Mouse (Mus musculus): ENCODE measurements around the gene Prdm5. TPM values are rescaled to one million over a fixed set of nuclear protein-coding genes. Genes with fewer than 3 reads are reported as not detected.

The Prdm5 gene
- total RNA-seq, 2 experiments from 2014 or later: 4.9 to 5.0 TPM

GRCm38 (mm10) chr6:65818039-65818747 is 39.4 kb downstream of the Prdm5 start:
- intact Hi-C loops (cut with DNase I; ENCODE audit: low total_unique reads): no loop called here
- DNase-seq: no peak

GRCm38 (mm10) chr6:65828656-65829055 is 49.9 kb downstream of the Prdm5 start:
- intact Hi-C loops (cut with DNase I; ENCODE audit: low total_unique reads): no loop called here

GRCm38 (mm10) chr6:65831443-65831842 is 52.7 kb downstream of the Prdm5 start:
- no peak for DNase-seq
- intact Hi-C loops (cut with DNase I; ENCODE audit: low total_unique reads): no loop called here

More at GRCm38 (mm10) chr6:65828656-65829055, 49.9 kb downstream of the Prdm5 start:
- no peak for DNase-seq

GRCm38 (mm10) chr6:65834013-65834412 is 55.2 kb downstream of the Prdm5 start:
- intact Hi-C loops (cut with DNase I; ENCODE audit: low total_unique reads): no loop called here
- DNase-seq: no peak

GRCm38 (mm10) chr6:65842579-65842978 is 63.8 kb downstream of the Prdm5 start:
- DNase-seq: no peak
- intact Hi-C loops (cut with DNase I; ENCODE audit: low total_unique reads): no loop called here

- intact Hi-C loops (cut with DNase I; ENCODE audit: low total_unique reads): no loop called here
Observed at GRCm38 (mm10) chr6:65849127-65849526, 70.3 kb downstream of the Prdm5 start.

GRCm38 (mm10) chr6:65849687-65850086 is 70.9 kb downstream of the Prdm5 start:
- no peak for DNase-seq
- intact Hi-C loops (cut with DNase I; ENCODE audit: low total_unique reads): no loop called here

More at GRCm38 (mm10) chr6:65849127-65849526, 70.3 kb downstream of the Prdm5 start:
- no peak for DNase-seq

- no peak for DNase-seq
- intact Hi-C loops (cut with DNase I; ENCODE audit: low total_unique reads): no loop called here
Observed at GRCm38 (mm10) chr6:65850221-65850620, 71.4 kb downstream of the Prdm5 start.

GRCm38 (mm10) chr6:65854020-65854419 is 75.2 kb downstream of the Prdm5 start:
- no peak for DNase-seq
- intact Hi-C loops (cut with DNase I; ENCODE audit: low total_unique reads): no loop called here

GRCm38 (mm10) chr6:65854585-65854984 is 75.8 kb downstream of the Prdm5 start:
- DNase-seq: no peak
- intact Hi-C loops (cut with DNase I; ENCODE audit: low total_unique reads): no loop called here

GRCm38 (mm10) chr6:65860609-65861008 is 81.8 kb downstream of the Prdm5 start:
- intact Hi-C loops (cut with DNase I; ENCODE audit: low total_unique reads): no loop called here
- DNase-seq: no peak

GRCm38 (mm10) chr6:65862836-65863235 is 84.0 kb downstream of the Prdm5 start:
- no peak for DNase-seq
- intact Hi-C loops (cut with DNase I; ENCODE audit: low total_unique reads): no loop called here

- intact Hi-C loops (cut with DNase I; ENCODE audit: low total_unique reads): no loop called here
- no peak for DNase-seq
Observed at GRCm38 (mm10) chr6:65864233-65864632, 85.4 kb downstream of the Prdm5 start.

- intact Hi-C loops (cut with DNase I; ENCODE audit: low total_unique reads): no loop called here
- DNase-seq: no peak
Observed at GRCm38 (mm10) chr6:65864919-65865318, 86.1 kb downstream of the Prdm5 start.

- intact Hi-C loops (cut with DNase I; ENCODE audit: low total_unique reads): no loop called here
Observed at GRCm38 (mm10) chr6:65865861-65866260, 87.1 kb downstream of the Prdm5 start.

GRCm38 (mm10) chr6:65871754-65872278 is 93.0 kb downstream of the Prdm5 start:
- no peak for DNase-seq
- intact Hi-C loops (cut with DNase I; ENCODE audit: low total_unique reads): no loop called here

More at GRCm38 (mm10) chr6:65865861-65866260, 87.1 kb downstream of the Prdm5 start:
- DNase-seq: no peak

GRCm38 (mm10) chr6:65878300-65878699 is 99.5 kb downstream of the Prdm5 start:
- DNase-seq: no peak
- intact Hi-C loops (cut with DNase I; ENCODE audit: low total_unique reads): no loop called here

GRCm38 (mm10) chr6:65888835-65889234 is 110.0 kb downstream of the Prdm5 start:
- no peak for DNase-seq
- intact Hi-C loops (cut with DNase I; ENCODE audit: low total_unique reads): no loop called here

GRCm38 (mm10) chr6:65892045-65892660 is 113.4 kb downstream of the Prdm5 start:
- intact Hi-C loops (cut with DNase I; ENCODE audit: low total_unique reads): no loop called here
- DNase-seq: no peak

- intact Hi-C loops (cut with DNase I; ENCODE audit: low total_unique reads): no loop called here
- no peak for DNase-seq
Observed at GRCm38 (mm10) chr6:65906657-65907182, 127.9 kb downstream of the Prdm5 start.

- DNase-seq: no peak
- intact Hi-C loops (cut with DNase I; ENCODE audit: low total_unique reads): no loop called here
Observed at GRCm38 (mm10) chr6:65915421-65915820, 136.6 kb downstream of the Prdm5 start.

Data from gastrocnemius, postnatal 14 days (tissue).